Mouse (Mus musculus) heart, adult 2 months (tissue): ENCODE results near the gene Ptprd.

Experiments
- CTCF ChIP-seq: fragments of 200-600 bp; IDR thresholded peaks from 2 replicates; pipeline ENCODE4 v1.8.1; 2022; ENCODE audit warnings: antibody characterized with exemption, mild to moderate bottlenecking, moderate library complexity
- EP300 ChIP-seq: fragments of 200-500 bp; IDR thresholded peaks from 2 replicates; pipeline ENCODE4 v1.6.1; 2011; ENCODE audit warnings: low read depth, low read length, control low read depth; ENCODE audit not compliant: insufficient read depth
- POLR2A ChIP-seq: fragments of 200-500 bp; IDR thresholded peaks from 2 replicates; pipeline ENCODE4 v1.6.1; 2011; ENCODE audit warnings: mild to moderate bottlenecking, low read depth, low read length, control low read depth; ENCODE audit not compliant: insufficient read depth

DNA sequence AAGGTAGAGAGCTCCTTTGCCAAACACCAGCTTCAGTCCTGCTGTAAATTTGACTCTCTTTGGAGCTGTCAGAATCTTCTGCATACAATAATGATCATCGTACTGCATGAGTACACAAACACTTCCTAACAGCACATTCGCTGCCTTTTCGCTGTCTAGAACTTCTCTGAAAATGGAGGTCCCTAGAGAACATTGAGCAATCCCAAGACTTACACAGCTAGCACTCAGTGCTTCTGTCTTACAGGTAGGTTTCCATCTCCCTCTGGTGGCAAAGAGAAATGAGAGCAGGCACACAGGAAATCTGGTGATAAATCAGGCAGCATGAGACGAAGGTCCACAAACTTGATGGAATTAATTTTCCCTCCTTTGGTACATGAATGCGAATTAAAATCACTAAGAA, 692.6 kb downstream of the Ptprd start:
- TF ChIP-seq POLR2A (no peak), CTCF (peak; percentile 47), EP300 (no peak)
